Mouse (Mus musculus): ENCODE measurements around the gene Drd2.

The Drd2 gene

GRCm38 (mm10) chr9:49450491-49450890, 110.1 kb downstream of the Drd2 start:
- DNase-seq (ENCODE audit: extremely low read depth, low read depth, low spot score): no peak

DNA sequence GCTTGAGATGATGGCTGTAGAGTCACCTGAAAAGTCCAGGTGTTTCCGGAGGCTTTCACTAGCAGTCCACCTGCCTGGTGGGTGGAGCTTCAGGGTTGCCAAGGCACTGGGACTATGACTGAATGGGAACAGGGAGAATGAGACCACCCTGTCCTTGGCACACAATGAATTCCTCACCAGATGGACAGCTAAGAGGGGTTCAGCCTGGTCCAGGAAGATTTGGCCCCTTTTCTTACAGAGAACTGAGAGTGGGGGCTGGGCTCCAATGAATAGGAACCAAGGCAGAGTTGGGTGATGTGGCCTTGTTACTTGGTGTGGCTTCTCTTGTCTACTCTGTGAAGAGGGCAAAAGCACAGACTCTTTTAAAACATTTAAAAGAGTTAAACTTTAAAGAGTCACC, 112.0 kb downstream of the Drd2 start:
- DNase-seq (ENCODE audit: extremely low read depth, low read depth, low spot score): no peak

DNA sequence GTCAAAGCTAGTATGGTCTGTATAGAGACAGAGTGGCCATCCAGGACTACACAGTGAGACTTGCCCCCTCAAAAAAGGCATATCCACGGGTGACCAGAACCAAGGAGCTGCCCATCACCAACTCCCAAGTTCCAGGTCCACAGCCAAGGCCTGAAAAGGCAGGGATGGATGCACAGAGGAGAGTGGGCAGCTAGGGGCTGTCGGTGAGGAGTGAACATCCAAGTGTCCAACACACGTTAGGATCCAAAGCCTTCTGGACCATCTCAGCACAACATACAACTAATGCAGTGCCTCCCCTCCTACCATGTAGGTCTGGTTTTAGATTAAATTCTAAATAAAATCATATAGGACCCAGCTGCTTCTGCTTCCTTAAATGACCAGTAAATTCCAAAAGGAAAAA, 115.7 kb downstream of the Drd2 start:
- DNase-seq (ENCODE audit: extremely low read depth, low read depth, low spot score): no peak
